Mouse (Mus musculus) CD8-positive naive resting alpha-beta T cell, adult 2 months (primary cell): ENCODE data around the gene Mbnl3.

Experiments
- DNase-seq, 2 experiments: peaks; one replicate each; pipeline ENCODE4 v3.0.0; 2022; ENCODE audit warnings: low read depth in 2 of 2, low spot score in 2 of 2

The Mbnl3 gene

GRCm38 (mm10) chrX:51206432-51206831 is at the start of gene Mbnl3:
Mbnl3 (minus strand) TSS chrX:51206532.
- DNase-seq = no peak

DNA sequence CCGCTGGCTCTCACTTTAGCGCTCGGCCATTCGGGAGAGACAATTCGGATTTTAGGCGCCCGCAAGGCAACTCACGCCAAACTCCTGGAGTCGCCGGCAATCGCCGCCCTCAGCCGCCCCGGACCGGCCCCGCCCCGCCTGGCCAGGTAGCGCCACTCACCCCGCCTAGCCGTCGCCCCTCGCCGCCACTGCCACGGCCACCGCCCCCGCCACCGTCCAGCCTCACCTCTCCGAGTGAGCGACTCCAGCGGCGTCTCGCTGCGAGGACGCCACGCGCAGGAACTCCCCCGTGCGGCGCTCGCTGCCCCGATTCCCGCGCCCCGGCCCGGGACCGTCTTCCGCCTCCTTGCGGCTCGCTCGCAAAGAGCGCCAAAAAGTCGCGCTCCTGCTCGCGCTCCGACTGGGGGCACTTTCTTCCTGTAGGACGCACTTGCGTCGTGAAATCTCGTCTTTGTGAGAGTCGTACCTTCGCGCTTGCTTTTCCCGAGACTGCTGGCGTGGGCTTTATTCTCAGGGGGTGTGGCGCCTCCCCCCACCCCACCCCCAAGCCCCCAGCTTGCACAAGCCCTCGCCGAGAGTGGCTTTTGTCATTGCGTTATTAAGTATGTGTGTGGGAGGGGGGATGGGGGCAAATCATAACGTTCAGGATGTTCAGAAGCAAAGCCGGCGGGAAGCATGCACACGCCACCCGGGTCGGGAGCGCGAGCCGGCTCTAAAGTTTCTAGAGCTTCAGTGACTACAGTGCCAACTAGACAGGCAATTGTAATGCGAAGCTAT is 596 bp downstream of the Mbnl3 start:
- peak; percentile 54 to 62 for DNase-seq

DNA sequence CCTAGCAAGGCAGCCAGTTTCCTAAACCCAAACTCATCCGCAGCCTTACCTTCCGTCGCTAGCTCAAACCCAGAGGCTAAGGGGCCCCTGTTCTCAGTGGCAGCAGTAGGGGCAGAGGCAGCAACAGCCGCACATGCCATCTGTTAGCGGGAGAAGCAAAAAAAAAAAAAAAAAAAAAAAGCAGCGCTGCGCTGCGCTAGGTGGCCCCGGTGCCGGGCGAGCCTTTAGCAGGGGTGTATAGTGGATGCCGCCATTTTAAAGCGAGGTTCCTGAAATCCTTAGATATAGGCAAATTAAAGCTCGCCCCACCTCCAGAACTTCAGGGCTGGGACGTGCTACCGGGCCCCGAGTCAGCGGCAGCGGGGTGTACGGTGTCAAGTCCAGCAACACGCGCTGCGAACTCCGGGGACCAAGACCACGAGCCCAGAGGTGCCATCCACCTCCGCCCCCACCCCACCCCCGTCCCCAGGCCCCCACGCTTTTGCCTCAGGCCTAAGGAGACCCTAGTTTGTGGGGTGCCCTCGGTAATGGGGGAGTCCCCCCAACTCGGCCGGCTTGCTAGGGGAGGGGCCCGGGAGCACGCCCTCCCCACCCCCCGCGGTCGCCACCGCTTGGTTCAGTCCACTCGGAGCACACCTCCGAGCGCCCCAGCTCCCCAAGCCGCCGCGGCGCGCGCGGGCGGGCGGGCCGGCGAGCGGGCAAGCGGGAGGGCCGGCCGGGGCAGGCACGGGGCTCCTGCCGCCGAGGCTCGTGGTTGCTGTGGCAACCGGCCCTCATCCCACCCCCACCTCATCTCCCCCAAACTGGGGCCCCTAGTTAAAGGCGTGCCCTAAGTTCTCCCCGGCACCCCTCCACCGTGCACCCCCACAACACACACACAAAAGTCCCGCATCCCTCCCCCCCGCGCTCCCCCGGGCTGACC is 1.4 kb downstream of the Mbnl3 start:
- peak; percentile 56 to 72 for DNase-seq

GRCm38 (mm10) chrX:51197012-51197411 is 9.3 kb downstream of the Mbnl3 start:
- no peak for DNase-seq

- DNase-seq = no peak
Observed at GRCm38 (mm10) chrX:51171914-51172313, 34.4 kb downstream of the Mbnl3 start.

DNA sequence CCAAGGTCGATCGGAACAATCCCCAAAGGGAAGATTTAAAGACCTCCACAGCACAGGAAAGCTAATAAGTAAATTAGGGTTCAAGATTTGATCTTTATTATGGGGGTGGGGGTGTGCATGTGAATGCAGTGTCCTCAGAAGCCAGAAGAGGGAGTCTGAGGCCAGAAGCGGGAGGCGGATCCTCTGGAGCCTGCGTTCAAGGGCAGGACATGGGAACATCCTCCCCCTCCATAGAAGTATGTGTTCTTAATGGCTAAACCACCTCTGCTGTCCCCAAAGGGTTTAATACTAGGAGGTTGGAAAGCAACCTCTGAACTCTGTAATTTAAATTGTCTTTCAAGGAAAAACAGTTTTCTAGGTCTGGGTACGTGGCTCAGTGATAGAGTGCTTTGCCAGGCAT is 34.9 kb downstream of the Mbnl3 start:
- DNase-seq = no peak

GRCm38 (mm10) chrX:51170404-51170803 is 35.9 kb downstream of the Mbnl3 start:
- no peak for DNase-seq

DNA sequence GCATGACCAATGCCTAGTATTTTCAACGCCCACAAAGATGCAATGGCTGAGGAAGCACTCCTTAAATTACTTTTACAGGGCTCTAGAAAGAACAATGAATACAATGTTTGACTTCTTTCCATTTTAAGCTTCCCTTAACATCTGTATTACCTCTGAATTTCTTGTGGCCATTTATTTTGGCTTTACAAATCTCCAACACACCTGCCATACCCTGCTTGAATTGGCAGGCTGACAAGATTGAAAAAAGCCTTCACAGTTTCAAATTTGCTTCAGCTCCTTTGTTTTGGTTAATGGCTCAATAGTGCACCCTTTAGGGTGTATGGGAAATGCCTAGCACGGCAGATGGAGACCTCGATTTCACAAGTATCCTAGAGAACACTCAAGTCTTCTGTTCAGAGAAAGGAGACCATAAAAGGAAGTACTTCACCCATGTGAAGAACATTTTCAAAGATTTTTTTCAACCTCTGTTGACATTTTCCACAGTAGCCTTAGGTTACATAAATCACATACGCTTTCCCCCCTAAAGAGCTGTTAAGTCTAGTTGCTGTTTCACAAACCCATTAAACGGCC is 36.8 kb downstream of the Mbnl3 start:
- no peak for DNase-seq

DNA sequence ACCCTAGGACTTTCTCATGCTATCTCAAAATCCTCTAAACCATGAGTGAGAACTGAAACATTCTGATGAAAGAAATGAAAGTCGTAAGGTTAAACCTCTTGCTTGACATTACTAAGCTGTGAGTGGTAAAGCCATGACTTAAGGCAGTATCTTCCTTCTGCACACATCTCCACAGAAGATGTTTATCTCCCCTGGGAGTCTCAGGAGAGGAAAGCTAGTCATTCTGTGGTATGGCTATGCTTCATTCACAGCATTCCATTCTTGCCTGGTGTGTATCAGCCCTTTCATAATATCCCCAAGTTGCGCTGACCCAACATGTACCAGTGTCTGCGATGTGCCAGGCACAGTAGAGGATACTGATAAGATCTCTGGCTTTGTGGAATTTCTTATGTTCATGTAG is 38.4 kb downstream of the Mbnl3 start:
- no peak for DNase-seq

DNA sequence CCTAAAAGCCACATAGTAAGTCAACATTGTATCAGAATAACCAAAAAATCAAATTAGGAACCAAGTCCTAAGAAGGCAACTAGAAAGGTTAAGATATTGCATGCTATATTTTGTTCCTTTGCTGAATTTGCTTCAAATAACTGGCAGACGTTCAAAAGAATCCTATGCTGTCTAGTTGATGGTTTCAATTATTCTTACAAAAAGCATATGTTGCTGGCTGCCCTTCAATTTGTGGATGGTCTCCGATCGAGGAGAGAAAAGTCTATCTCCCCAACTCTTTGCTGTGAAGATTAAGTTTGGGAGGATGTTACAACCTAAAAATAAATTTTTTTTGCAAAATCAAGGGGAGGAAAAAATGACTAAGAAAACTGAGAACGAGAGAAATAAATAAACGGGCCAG is 41.6 kb downstream of the Mbnl3 start:
- DNase-seq = no peak

- no peak for DNase-seq
Observed at GRCm38 (mm10) chrX:51148436-51148835, 57.9 kb downstream of the Mbnl3 start.

DNA sequence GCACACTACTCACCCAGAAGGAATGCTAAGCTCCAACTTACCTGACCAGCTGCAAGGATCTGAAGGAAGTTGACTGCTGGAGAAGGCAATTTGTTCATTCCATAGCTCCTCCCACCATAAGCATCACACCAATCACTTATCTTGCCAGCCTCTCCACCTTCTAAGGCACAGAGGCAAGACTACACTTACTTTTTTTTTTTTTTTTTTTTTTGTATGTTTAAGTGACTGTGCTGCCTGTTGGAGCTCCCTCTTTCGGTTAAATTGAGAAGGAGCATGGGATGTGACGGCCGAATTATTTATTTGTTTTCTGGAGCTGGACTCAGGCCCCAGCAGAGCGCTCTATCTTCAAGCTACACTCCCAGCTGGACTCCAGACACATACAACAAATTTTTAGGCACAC is 60.0 kb downstream of the Mbnl3 start:
- DNase-seq = no peak

- no peak for DNase-seq
Observed at GRCm38 (mm10) chrX:51140055-51140454, 66.3 kb downstream of the Mbnl3 start.

GRCm38 (mm10) chrX:51131325-51131724 is 75.0 kb downstream of the Mbnl3 start:
- DNase-seq = no peak

- DNase-seq = no peak
Observed at GRCm38 (mm10) chrX:51102748-51103147, 103.6 kb downstream of the Mbnl3 start.

DNA sequence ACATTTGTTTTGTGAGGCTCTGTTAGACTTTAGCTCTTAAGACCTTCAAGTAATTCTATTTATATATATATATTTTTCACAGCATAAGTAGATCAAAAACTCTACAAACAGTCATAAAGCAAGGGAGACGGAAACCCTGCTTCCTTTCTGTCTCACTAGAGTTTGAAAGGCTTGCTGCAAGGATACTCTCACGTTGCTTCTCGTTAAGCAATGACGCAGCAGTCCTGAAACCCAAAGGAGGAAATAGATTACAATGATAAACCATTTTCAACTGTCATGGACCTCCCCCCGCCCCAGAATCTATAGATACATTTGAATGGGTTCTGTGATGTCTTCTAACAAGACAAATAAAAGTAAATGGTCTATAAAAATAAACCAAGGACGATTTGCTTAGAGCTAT is 121.4 kb downstream of the Mbnl3 start:
- DNase-seq = no peak

- no peak for DNase-seq
Observed at GRCm38 (mm10) chrX:51084211-51084610, 122.1 kb downstream of the Mbnl3 start.

DNA sequence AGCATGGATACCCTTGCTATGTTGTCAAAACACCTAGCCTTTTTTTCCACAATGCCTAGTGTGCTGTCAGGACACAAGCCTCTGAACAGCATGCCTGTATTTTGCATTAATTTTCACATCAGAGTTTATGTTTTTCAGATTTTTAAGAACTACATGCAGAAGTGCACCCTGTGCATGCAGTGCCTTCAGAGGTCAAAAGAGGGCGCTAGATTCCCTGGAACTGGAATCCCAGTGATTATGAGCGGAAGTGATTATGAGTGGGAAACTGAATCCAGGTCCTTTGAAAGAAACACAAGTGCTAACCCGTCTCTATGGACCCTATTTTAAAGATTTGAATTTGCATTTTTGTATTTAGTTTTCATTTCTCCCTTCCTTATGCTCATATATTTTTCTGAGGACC is 129.6 kb downstream of the Mbnl3 start:
- peak in 1 of 2 experiments; percentile 7 for DNase-seq
